Mouse (Mus musculus) limb, embryonic 14.5 days (tissue): Measurements from ENCODE around the gene Ppp1r15a. TPM values are rescaled to one million over a fixed set of nuclear protein-coding genes. Genes with fewer than 3 reads are reported as not detected.
"Not testable (repeated sequence)": the region's sequence is repeated elsewhere in the genome, so short reads cannot be mapped to it uniquely, and the experiment has no call there.

Experiments
- ATAC-seq: fragments of 200-750 bp; cut with Nextera tagmentation; 2 replicates; pipeline ENCODE4 v1.8.0; 2017; ENCODE audit warnings: low read depth, moderate number of reproducible peaks, moderate TSS enrichment; ENCODE audit not compliant: low FRiP score
- DNase-seq: peaks from one replicate; pipeline ENCODE4 v3.0.0-alpha.2; 2015; ENCODE audit warnings: low spot score
- H3K27ac ChIP-seq: fragments of 300-500 bp; sonication (generic); replicated peaks from 2 replicates; pipeline ENCODE4 v1.5.1; 2014; ENCODE audit warnings: low read depth, mild to moderate bottlenecking, low read length, moderate library complexity, mixed read lengths
- H3K27me3 ChIP-seq: fragments of 300-500 bp; sonication (generic); 2 replicates; pipeline ENCODE4 v1.6.1; 2014; ENCODE audit warnings: low read length, mixed read lengths; ENCODE audit not compliant: control insufficient read depth, insufficient read depth
- H3K36me3 ChIP-seq: fragments of 300-500 bp; sonication (generic); 2 replicates; pipeline ENCODE4 v1.6.1; 2014; ENCODE audit warnings: mild to moderate bottlenecking, low read length, moderate library complexity, mixed read lengths; ENCODE audit not compliant: control insufficient read depth, insufficient read depth
- H3K4me1 ChIP-seq: fragments of 300-500 bp; sonication (generic); 2 replicates; pipeline ENCODE4 v1.6.1; 2014; ENCODE audit warnings: antibody characterized with exemption, low read length, mixed read lengths; ENCODE audit not compliant: control insufficient read depth, insufficient read depth
- H3K4me2 ChIP-seq: fragments of 300-500 bp; sonication (generic); replicated peaks from 2 replicates; pipeline ENCODE4 v1.6.1; 2014; ENCODE audit warnings: low read depth, mild to moderate bottlenecking, low read length, moderate library complexity; ENCODE audit not compliant: severe bottlenecking
- H3K4me3 ChIP-seq: fragments of 300-500 bp; sonication (generic); replicated peaks from 2 replicates; pipeline ENCODE4 v1.5.1; 2014; ENCODE audit warnings: low read length
- H3K9ac ChIP-seq: fragments of 300-500 bp; sonication (generic); 2 replicates; pipeline ENCODE4 v1.6.1; 2014; ENCODE audit warnings: mild to moderate bottlenecking, low read depth, low read length, moderate library complexity; ENCODE audit not compliant: severe bottlenecking
- H3K9me3 ChIP-seq: fragments of 300-500 bp; sonication (generic); 2 replicates; pipeline ENCODE4 v1.6.1; 2016; ENCODE audit warnings: low read length; ENCODE audit not compliant: control insufficient read depth
- POLR2A ChIP-seq: fragments of 200-500 bp; IDR thresholded peaks from 2 replicates; pipeline ENCODE4 v1.8.0; 2012; ENCODE audit warnings: inconsistent platforms, mild to moderate bottlenecking, moderate library complexity, borderline replicate concordance; ENCODE audit not compliant: insufficient read depth, insufficient read length; ENCODE audit errors: extremely low read depth
- WGBS: fragments of 180-500 bp; shearing (Covaris S2); extraction: QIAGEN DNeasy Blood & Tissue Kit; methylation state at CpG from one replicate; pipeline ENCODE4 v1.1.7; 2014; 5-methylcytosine and 5-hydroxymethylcytosine counted together
- polyA plus RNA-seq, 2 experiments: library from polyadenylated mRNA; depleted of rRNA in 1 of 2; stranded (reverse) in 1 of 2; unstranded in 1 of 2; fragments of >200 nt; fragmentation: Nextera tagmentation in 1 of 2; extraction: Ambion mirVana in 1 of 2; gene quantifications; 2 replicates each; pipeline versions ENCODE4 v1.2.1 to v1.2.3; 2012 to 2014

The Ppp1r15a gene
- polyA plus RNA-seq, 2 experiments, result 22.1 to 27.5 TPM

- Histone ChIP-seq H3K9me3 (no peaks in the 10 kb centered on the region), H3K4me3 (peak overlapping the region; percentile 46), H3K36me3 (no peaks in the 10 kb centered on the region), H3K4me2 (peak overlapping the region; percentile 73), H3K4me1 (no peaks in the 10 kb centered on the region; the same call in 1 of the 2 replicates), H3K9ac (peak overlapping the region; percentile 57), H3K27me3 (no peaks in the 10 kb centered on the region), H3K27ac (no peak overlapping the region)
- ATAC-seq (no peak), DNase-seq (no peak)
- no peak for TF ChIP-seq POLR2A
- 80% methylated on average over 10 of the region's 10 CpGs for WGBS
Measured at GRCm38 (mm10) chr7:45537602-45538001, 11.5 kb upstream of the Ppp1r15a start.

- Histone ChIP-seq H3K4me3 (no peak overlapping the region), H3K4me1 (no peaks in the 10 kb centered on the region; the same call in 1 of the 2 replicates), H3K27me3 (no peaks in the 10 kb centered on the region), H3K4me2 (no peak overlapping the region), H3K9ac (no peak overlapping the region), H3K9me3 (no peaks in the 10 kb centered on the region), H3K36me3 (no peaks in the 10 kb centered on the region), H3K27ac (no peak overlapping the region)
- ATAC-seq (no peak), DNase-seq (no peak)
- no peak for TF ChIP-seq POLR2A
- 69% methylated on average over 1 of the region's 1 CpGs for WGBS
Measured at GRCm38 (mm10) chr7:45535676-45536075, 9.6 kb upstream of the Ppp1r15a start.

- no peaks in the 10 kb centered on the region for H3K27me3 ChIP-seq
- 70% methylated on average over 2 of the region's 2 CpGs for WGBS
- H3K4me2 ChIP-seq, result peak overlapping the region; percentile 29
- DNase-seq (no peak), ATAC-seq (no peak)
- peaks cover 8% of the 10 kb centered on the region; the same call in 1 of the 2 replicates for H3K4me1 ChIP-seq
- no peak overlapping the region for H3K4me3 ChIP-seq
- TF ChIP-seq POLR2A, result no peak
- no peaks in the 10 kb centered on the region for H3K9me3 ChIP-seq
- no peak overlapping the region for H3K9ac ChIP-seq
- H3K36me3 ChIP-seq, result no peaks in the 10 kb centered on the region
- H3K27ac ChIP-seq, result no peak overlapping the region
Measured at GRCm38 (mm10) chr7:45530643-45531042, 4.6 kb upstream of the Ppp1r15a start.

- Histone ChIP-seq H3K9ac (no peak overlapping the region), H3K27ac (no peak overlapping the region), H3K4me2 (0 out of 2 replicates have a peak overlapping the region, but pooled peaks have one; percentile 7), H3K27me3 (no peaks in the 10 kb centered on the region), H3K9me3 (no peaks in the 10 kb centered on the region), H3K4me1 (peaks cover 17% of the 10 kb centered on the region; the same call in 1 of the 2 replicates), H3K36me3 (peaks cover 3% of the 10 kb centered on the region; the same call in 1 of the 2 replicates), H3K4me3 (no peak overlapping the region)
- DNase-seq (no peak), ATAC-seq (no peak)
- 21% methylated on average over 6 of the region's 6 CpGs for WGBS
- no peak for TF ChIP-seq POLR2A
Measured at GRCm38 (mm10) chr7:45529461-45529860, 3.4 kb upstream of the Ppp1r15a start.

- Histone ChIP-seq H3K4me1 (peaks cover 21% of the 10 kb centered on the region), H3K36me3 (peaks cover 15% of the 10 kb centered on the region)
- H3K9ac ChIP-seq, H3K27ac ChIP-seq, DNase-seq, H3K4me2 ChIP-seq, H3K9me3 ChIP-seq, H3K27me3 ChIP-seq, H3K4me3 ChIP-seq, ATAC-seq: not testable (repeated sequence)
- 88% methylated on average over 6 of the region's 6 CpGs for WGBS
Measured at GRCm38 (mm10) chr7:45527169-45527568, 1.1 kb upstream of the Ppp1r15a start.

GRCm38 (mm10) chr7:45526474-45527120 is 529 bp upstream of the Ppp1r15a start:
- ATAC-seq (no peak), DNase-seq (no peak)
- peak overlapping the region; percentile 91 for H3K9ac ChIP-seq
- no peaks in the 10 kb centered on the region for H3K9me3 ChIP-seq
- H3K4me3 ChIP-seq, result peak overlapping the region; percentile 82
- peak overlapping the region; percentile 79 for H3K4me2 ChIP-seq
- 25% methylated on average over 7 of the region's 7 CpGs for WGBS
- H3K36me3 ChIP-seq, result peaks cover 15% of the 10 kb centered on the region
- TF ChIP-seq POLR2A, result no peak
- peak overlapping the region; percentile 95 for H3K27ac ChIP-seq
- peaks cover 21% of the 10 kb centered on the region for H3K4me1 ChIP-seq
- no peaks in the 10 kb centered on the region for H3K27me3 ChIP-seq
